Mouse (Mus musculus): Measurements from ENCODE around the gene Iqca.

Iqca gene

DNA sequence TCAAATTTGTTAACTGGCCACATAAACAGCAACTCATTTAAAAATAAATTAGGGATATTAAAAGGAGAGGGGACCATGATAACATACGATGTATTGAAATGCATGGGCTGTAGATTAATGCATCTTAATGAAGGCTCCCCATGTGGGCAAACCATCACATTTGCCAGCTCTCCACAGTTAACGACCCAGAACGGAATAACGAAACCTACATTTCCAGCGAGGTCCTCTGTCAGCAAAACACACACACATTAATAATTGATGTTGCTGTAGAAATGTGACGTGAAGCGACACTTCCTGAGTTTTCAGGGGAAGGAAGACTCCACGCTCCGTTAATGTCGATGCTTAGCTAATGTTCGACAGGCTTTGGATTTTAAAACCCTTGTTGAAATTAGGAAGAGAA, 20.8 kb downstream of the Iqca start:
- DNase-seq (ENCODE audit: low read depth) = no peak

DNA sequence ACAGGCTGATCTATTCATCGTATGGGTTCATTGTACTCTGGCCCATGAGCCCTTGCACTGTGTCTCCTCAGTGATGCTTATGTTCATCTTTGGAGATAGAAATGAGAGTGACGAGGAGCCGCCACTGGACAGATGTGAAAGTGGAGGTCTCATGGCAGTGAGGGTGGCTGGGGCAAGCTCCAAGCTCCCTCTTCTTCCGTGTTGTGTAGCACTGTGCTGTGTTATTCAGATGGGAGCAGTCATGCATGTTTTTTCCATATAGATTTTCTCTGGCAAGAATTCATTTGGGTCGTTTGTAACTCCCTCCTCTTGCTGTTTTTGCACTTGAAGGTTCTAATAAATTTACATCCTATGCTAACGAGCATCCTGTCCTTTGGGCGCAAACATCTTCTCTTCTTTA, 21.2 kb downstream of the Iqca start:
- DNase-seq (ENCODE audit: low read depth) = no peak

DNA sequence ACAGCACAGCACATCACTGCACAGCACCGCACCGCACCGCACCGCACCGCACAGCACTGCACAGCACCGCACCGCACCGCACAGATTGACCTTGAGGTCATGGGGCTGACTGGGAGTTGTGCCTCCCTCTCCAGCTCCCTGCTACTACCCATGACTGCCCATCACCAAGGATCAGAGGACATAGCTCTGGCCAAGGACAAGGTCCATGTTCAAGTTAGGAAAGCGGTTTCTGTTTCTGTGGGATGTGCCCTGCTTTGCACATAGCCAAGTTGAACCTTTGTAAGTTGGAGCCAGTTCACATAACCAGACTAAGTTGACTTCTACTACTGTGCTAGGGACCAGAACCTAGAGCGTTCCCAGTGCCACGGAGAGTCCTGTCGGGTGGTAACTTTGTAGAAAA, 28.6 kb downstream of the Iqca start:
- no peak for DNase-seq (ENCODE audit: low read depth)

DNA sequence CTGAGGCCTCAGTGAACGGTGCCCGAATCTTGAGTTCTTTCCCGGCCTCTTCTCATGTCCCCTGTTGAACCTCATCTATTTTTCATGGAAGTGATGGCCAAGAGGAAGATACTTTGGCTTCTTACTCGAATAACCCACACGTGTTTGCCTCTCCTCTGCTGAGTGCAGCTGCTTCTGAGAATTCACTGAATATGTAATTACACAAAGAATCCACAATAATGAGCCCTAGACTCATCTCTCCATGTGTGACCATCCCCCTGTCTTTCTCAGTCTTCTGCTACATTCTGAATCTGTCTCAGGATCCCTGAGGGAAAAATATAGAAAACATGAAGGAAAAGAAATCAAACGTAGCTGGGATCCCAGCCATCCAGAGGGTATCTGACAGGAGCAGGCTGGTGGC, 32.5 kb downstream of the Iqca start:
- DNase-seq (ENCODE audit: low read depth) = no peak

DNA sequence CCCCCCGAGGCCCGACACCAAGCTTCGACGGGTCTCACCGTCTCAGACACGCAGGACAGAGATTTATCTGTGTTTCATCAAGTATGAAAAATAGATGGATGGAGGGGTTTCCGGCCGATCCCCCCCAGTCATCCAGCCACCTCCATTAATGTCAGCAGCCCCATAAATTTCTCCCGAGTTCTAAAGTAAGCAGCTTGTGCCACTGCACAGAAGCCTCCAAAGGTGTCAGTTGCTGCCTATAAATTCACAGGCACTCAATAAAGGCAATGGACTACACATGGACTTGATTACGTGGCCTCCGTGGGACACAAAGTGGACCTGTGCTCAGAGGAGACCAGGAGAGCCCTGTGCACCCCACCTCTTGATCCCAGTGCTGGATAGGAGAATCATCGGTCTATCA, 34.0 kb downstream of the Iqca start:
- DNase-seq (ENCODE audit: low read depth) = no peak

DNA sequence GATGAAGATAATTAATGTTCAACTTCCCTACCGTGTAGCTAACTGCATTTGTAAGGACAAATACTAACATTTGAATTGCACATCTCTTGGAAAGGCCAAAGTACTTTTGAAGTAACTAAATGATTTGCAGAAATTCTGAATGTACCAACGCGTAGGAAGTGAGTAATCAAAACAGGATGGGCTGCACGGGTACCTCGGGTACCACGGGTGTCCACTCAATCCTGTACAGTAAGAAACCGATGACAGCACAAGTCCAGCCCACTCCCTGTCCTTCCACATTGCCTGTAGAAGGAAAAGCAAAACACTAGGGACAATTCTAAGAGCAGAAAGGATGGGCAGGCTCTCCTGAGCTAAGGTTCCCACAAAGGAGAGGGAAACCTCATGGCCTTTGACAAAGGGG, 36.0 kb downstream of the Iqca start:
- DNase-seq (ENCODE audit: low read depth) = no peak

DNA sequence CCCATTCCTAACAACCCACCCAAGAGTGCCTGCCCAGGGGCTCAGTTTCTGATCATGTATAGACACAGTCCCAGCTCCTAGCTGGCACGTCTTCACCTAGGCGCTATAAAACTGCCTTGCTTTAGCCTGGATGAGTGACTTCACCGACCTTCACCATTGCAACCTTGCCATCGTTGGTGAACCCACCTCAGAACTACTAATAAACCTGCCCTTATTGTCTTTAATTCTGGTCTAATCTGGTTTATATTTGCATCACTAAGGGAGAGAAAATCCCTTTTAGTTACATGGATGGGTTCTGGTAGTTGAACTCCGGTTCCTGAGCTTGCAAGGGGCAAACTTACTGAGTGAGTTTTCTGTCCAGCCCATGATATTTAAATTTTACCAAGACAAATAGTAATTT, 38.6 kb downstream of the Iqca start:
- no peak for DNase-seq (ENCODE audit: low read depth)

DNA sequence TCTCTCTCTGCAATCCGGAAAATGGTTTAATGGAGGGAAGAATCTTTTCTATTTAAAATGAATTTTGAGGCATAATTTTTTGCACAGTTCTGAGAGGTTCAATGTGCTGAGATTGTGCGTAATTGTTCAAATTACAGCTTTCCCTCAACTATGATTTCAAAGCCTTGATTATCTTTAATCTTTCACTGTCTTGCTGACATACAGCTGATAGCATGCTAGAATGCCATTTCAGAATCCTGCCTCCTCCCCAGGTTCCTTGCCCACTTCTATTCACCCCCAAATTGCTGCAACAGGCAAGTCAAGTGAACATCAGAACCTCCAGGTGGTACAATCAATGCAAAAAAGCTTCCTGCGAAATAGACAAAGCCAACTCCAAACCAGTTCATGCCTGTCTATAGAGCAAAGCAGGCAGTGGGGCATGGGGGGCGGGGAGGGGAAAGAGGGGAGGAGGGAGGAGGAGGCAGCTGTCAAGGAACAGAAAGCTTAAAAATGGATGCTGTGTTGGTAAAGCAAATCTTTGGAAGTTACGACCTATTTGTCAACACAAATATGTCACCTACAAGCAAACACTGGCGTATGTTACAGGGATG, 39.5 kb downstream of the Iqca start:
- DNase-seq (ENCODE audit: low read depth) = no peak

DNA sequence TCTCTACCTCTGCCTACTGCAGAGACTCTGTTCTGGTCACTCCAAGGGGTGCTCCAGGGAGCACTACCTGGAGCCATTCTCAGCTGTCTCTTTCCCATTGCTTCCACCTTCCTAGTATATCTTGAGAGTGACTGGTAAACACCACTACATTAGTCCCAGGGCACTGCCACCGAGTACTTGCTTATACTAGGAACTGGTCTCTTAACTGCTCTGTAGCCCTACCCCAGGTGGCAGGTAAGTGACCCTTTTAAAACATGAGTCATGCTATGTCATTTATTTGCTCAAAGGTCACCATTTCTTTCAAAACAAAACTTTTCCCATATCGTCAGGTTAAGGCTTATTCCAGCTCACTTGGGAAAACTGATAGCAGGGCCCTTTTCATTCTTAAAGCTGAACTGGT, 40.5 kb downstream of the Iqca start:
- DNase-seq (ENCODE audit: low read depth) = no peak

DNA sequence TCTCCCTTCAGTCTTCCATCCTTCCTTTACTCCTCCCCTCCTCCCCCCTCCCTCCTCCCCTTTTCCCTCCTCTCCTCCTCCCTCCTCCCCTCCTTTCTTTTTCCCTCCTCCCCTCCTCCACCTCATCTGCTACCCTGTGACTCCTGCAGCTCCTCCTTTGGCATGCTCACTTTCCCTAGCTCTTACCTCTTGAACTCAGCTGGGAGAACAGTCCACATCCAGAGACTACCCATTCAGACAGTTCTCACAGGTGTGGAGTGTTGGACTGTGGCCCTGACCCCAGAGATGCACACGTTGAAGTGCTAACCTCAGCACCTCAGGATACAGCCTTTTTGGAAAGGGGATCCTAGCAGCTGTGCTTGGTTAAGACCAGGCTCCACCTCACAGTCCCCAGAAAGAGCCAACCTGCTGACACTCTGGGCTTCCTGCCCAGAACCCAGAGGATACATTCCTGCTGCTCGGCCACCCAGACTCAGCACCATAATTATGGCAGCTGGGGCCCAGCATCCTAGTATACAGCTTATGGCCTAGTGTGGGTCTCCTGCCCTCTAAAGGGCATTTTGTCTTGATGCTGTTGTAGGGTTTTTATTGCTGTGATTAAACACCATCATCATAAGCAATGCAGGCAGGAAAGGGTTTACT, 41.9 kb downstream of the Iqca start:
- DNase-seq (ENCODE audit: low read depth) = no peak

DNA sequence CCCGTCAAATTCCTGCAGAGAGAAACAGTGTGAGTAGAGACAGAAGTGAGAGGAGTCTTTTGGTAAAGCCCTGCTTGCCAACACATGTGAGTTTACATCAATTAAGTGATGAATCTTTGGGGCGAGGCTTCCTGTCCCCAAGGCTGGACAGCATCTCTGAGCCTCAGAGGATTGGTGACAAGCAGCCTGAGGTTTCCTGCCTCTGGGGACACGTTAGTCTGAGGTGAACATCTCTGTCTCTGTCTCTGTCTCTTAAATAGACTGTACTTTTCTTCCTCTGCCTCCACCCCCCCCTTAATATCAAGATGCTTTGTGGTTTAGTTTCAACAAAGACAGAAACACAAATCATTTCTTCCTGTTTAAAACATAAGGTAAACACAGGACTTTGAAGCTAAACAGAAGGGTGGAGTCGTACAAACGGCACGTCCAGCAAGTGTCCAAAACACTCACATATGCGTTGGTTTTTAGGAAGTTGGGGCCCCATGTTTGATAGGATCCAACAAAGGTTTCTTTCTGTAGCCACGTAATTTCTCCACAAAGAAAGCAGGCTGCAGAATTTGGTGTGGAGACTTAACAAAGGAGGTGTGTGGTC, 49.2 kb downstream of the Iqca start:
- DNase-seq (ENCODE audit: low read depth) = no peak

DNA sequence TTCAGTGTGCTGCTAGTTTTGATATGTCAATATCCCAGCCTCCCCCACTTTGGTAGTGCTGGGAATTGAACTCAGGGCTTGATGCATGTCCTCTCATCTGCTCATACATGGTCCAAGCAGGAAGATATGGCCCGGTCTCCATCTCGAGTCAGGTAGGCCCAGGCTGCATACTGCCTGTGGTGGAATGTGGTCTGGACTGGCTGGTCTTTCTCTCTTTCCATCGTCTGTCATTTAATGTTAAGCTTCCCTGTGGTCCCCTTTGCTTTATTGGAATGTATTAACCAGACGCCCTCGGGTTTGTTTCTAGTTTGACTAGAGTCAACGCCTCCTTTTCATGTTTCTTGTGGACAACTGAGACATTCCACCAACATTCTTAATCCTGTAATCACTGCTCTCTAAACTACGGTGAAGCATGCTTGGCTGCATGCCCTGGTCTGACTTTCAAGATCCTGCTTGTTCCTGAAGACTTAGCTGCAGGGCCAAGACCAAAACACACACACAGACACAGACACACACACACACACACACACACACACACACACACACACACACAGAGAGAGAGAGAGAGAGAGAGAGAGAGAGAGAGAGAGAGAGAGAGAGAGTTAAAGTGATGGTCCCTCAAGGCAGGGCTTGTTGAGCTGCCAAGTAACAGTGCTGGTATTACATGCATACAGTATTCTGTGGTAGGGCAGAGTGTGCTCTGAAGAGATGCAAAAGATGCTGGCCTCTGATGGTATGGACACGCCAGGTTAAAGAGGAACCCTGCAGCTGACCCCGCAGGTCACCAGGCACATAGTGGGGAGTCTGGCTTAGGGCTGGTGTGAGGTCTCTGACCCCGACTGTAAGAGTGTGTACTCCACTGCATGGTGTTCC, 52.6 kb downstream of the Iqca start:
- DNase-seq (ENCODE audit: low read depth) = no peak

DNA sequence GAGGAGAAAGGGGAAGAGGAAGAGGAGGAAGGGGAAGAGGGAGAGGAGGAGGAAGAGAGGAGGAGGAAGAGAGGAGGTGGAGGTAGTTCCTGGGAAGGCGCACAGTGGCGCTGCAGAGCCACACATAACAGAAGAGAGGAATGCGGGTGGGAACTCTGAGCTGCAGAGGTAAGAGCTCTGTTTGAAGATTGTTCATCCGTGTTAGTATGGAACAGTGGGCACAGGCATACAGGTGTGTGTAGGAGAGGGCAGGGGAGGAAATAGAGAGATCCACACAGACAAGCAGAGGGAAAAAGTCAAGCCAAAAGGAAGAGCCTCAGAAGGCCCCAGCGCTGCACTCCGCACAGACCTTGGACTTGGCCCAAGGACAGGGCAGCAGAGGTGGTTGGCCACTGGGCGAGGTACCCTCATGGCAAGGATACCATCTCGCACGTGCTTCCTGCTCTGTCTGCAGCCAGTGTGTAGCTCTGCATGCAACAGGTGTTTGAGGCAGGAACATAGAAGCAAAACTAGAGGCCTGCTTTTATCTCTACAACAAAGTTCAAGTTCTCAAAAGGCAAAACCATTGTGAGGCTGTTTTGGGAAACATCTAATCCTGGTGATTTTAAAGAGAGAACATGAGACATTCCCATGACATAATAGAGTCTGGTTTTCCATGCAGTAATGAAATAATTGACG, 60.2 kb downstream of the Iqca start:
- DNase-seq (ENCODE audit: low read depth) = no peak

DNA sequence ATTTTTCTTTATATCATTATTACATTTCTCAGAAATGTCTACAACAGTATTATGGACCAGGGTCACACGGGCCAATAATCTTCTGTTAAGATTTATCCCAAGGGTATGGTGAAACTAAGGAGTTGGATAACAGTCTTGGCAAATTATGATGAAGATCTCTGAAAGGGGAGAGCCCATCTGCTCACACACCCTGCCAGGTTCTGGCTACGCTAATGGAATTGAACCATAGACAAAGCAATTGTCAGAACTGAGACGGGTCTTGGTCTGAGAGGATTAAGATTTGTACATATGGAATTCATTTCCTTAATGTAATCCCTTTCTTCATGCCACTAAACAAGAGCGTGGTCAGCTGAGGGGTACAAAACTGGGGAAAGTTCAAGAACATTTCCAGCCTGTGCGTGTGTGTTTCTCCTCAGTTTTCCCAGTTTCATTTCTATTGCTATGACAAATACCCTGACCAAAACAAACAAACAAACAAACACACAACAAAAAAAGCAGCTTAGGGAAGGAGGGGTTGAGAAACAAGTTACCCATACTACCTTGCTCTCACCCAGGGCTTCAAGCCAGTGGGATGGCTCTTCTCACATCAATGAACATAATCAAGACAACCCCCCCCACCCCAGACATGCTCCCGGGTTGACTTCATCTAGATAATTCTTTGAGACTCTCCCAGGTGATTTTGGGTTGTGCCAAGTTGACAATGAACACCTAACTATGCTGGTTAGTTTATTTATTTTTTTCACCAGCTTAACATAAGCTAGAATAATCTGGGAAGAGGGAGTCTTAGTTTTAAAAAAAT, 64.8 kb downstream of the Iqca start:
- no peak for DNase-seq (ENCODE audit: low read depth)

DNA sequence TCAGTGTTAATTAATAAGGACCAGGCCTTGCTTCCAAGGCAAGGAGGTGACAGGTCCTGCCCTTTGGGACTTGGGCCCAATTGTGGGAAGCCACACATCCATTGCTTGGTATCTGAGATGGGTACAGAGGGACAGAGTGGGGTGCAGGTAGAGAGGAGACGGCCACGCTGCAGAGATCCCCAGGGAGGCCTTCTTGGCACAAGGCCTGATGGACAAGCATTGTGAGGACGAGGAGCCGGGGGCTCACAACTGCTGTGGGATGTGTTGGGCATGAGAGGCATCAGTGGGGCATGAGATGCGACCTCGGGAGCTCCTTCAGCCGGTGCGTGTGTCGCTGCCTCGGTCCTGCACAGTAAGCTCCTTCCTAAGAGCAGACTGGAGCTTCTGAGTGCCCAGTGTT, 66.7 kb downstream of the Iqca start:
- no peak for DNase-seq (ENCODE audit: low read depth)

DNA sequence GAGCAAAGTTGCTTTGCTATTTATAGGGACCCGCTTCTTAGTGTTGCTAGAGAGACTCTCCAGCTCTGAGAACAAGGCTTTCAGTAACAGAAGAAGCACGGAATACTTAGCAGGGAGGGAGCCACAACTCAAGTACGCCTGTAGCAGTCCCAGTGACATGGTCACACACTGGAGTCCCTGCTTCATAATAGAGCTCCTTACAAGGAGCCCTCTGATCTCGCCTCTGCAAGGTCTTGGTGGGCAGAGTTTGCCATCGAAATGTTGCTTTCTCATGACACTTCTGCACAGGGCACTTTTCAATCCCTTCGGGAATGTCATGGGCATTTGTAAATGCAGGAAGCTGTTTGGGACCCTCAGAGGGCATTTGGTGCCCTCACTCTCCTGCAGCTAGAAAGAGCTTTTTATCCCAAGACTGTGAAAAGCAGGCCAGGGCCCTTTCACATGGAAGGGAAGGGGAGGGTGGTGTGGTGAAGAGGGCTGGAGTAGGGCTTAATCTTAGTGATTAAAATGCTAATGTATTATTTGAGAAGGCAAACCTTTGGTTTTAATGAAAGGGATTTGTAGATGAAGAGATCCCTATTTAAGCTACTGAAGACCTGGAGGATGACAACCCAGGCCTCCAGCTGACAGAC, 67.6 kb downstream of the Iqca start:
- no peak for DNase-seq (ENCODE audit: low read depth)

DNA sequence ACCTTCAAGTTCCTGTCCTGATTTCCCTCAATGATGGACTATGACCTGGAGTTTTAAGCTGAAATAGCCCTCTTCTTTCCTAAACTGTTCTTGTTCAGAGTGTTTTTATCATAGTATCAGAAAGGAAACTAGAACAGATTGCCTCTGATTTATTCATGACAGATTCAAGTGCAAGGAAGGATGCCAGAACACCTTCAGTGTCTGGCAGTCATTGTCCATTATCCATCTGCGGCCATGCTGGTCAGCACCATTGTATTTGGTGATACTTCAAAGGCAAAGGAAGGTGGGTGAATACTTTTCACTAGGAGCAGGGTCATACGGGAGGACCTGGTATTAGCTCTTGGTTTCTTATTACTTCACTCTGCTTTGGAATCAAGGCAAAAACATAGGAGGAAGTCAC, 76.9 kb downstream of the Iqca start:
- DNase-seq (ENCODE audit: low read depth) = no peak

DNA sequence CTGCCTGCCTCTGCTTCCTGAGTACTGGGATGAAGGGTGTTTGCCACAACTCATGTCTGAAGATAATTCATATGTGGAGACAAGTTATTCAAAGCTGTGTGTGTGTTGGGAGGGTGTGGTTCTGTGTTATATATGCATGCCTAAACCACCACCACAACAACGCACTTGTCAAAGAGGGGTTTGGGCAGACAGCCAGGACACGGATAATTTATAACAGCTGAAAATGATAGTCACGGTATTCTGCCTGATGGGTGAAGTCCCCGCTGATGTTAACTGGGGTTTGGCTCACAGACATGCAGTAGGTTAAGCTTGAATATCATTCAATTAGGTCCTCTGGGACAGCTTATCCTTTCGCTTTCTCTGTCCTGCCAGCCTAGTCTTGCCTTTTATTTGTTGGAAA, 78.4 kb downstream of the Iqca start:
- no peak for DNase-seq (ENCODE audit: low read depth)

DNA sequence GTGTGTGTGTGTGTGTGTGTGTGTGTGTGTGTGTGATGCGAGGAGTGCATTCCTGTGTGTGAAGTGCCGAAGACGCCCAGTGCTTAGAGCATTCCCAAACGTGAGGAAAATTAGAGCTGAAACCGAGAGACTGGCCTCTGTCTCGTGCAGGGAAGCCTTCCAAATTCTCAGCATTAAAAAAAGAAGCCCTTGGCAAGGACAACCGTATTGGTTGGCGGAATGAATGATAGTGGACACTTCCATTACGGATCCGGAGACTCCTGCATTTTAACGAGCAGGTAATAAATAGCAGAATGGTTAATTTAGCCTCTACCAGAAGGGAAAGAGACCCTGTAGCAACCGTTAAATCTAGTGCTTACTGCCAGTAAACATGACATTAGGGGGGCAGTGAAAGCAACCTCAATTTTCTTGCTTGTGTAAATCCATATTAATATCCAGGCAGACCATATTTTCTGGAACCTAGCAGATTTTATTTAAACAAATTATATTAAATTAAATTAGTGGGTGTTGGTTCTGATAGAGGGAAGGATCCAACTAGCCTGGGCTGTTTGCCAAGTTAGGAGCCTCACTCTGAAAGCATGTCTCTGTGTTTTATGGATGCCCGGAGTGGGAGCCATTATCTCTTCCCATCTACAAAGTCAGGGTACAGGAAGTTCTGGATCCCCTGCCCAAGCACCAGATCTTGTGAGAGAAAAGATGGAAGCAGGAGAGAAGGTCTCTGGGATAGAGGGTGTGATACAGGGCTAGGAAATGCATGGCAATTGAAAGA, 81.2 kb downstream of the Iqca start:
- no peak for DNase-seq (ENCODE audit: low read depth)

DNA sequence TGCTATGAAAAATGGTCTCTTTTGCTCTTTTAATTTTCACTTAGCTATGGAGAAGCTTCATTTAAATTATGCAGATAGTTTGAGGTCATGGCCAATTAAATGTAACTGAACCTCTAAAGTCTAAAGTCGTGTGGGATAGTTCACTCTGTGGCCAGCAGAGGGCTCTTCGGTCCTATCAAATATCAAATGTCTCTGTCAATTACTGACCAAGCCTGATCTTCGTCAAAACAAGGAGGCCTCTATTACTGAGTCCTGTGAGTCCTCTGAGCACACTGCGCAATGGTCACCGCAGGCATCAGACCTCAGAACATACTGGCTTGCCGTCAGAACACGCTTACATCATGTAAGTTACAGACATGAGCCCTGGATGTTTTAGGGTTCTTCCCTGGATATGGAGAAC, 92.6 kb downstream of the Iqca start:
- peak; percentile 8 for DNase-seq (ENCODE audit: low read depth)

Data from c-Kit-positive CD71-positive TER-119-negative erythroid progenitor cells, embryonic 14.5 days (primary cell).